ENCODE assay signal across 8 mouse cellular contexts in genomic region chr2:153422051-153422450, GRCm38 (mm10).
DNase-seq lines count a peak whose midpoint lies in the region; ATAC-seq and TF ChIP-seq lines count a peak whose summit lies in the region.

No protein-coding gene starts in this region.

- no peak overlapping the region for H3K9ac ChIP-seq in forebrain, embryonic 14.5 days (ENCODE audit: low read length)
- no peak overlapping the region for H3K9ac ChIP-seq in lung, embryonic 16.5 days (ENCODE audit: low read length)
- H3K9ac ChIP-seq in stomach, embryonic 14.5 days (replicated peaks; ENCODE audit: low read depth, low read length) = no peak overlapping the region
- H3K9ac ChIP-seq in liver, embryonic 12.5 days = no peak overlapping the region

- H3K27me3 ChIP-seq in forebrain, embryonic 14.5 days (replicated peaks; ENCODE audit: control insufficient read depth, insufficient read depth, low read length) = no peaks in the 10 kb centered on the region
- H3K27me3 ChIP-seq in lung, embryonic 16.5 days (ENCODE audit: control insufficient read depth, insufficient read depth, low read depth, low read length) = no peaks in the 10 kb centered on the region
- H3K27me3 ChIP-seq in stomach, embryonic 14.5 days (ENCODE audit: control insufficient read depth, insufficient read depth, low read length) = no peaks in the 10 kb centered on the region
- no peaks in the 10 kb centered on the region for H3K27me3 ChIP-seq in liver, embryonic 12.5 days (replicated peaks)

- H3K4me3 ChIP-seq in lung, adult 2 months (replicated peaks; ENCODE audit: extremely low read depth, low read depth, low read length) = no peak overlapping the region
- H3K4me3 ChIP-seq in forebrain, embryonic 14.5 days (ENCODE audit: low read depth, low read length) = no peak overlapping the region
- no peak overlapping the region for H3K4me3 ChIP-seq in lung, embryonic 16.5 days (ENCODE audit: low read length)
- no peak overlapping the region for H3K4me3 ChIP-seq in stomach, embryonic 14.5 days (ENCODE audit: low read depth, low read length)
- no peak overlapping the region for H3K4me3 ChIP-seq in liver, embryonic 12.5 days

- DNase-seq in lung, adult 18-20 months = peak; percentile 44 to 65
- DNase-seq in lung, adult 2 months = no peak
- peak; percentile 56 for DNase-seq in forebrain, embryonic 14.5 days (ENCODE audit: low spot score)
- DNase-seq in B cell, adult 2 months = no peak
- no peak for DNase-seq in heart, postnatal 14 days

- no peak for TF ChIP-seq CTCF in lung, adult 2 months (IDR thresholded peaks at IDR 0.05; ENCODE audit: insufficient read depth, low read length)

- TF ChIP-seq POLR2A in lung, adult 2 months (IDR thresholded peaks at IDR 0.05; ENCODE audit: borderline replicate concordance, extremely low read depth, low read depth, low read length) = no peak

- no peak overlapping the region for H3K4me2 ChIP-seq in forebrain, embryonic 14.5 days (ENCODE audit: low read length)
- no peak overlapping the region for H3K4me2 ChIP-seq in lung, embryonic 16.5 days (ENCODE audit: low read depth, low read length)
- no peak overlapping the region for H3K4me2 ChIP-seq in stomach, embryonic 14.5 days (replicated peaks; ENCODE audit: low read depth, low read length)
- no peak overlapping the region for H3K4me2 ChIP-seq in liver, embryonic 12.5 days

- 65% methylated on average over 5 of the region's 5 CpGs for WGBS in lung, adult 2 months
- 5% methylated on average over 5 of the region's 5 CpGs for WGBS in forebrain, embryonic 14.5 days
- 35% methylated on average over 5 of the region's 5 CpGs for WGBS in lung, embryonic 16.5 days
- 38% methylated on average over 5 of the region's 5 CpGs for WGBS in stomach, embryonic 14.5 days
- WGBS in liver, embryonic 12.5 days (ENCODE audit: insufficient replicate concordance) = 74% methylated on average over 5 of the region's 5 CpGs

- H3K36me3 ChIP-seq in forebrain, embryonic 14.5 days (ENCODE audit: control insufficient read depth, insufficient read depth, low read length) = peaks cover 53% of the 10 kb centered on the region
- peaks cover 15% of the 10 kb centered on the region for H3K36me3 ChIP-seq in lung, embryonic 16.5 days (ENCODE audit: control insufficient read depth, insufficient read depth, low read length)
- peaks cover 40% of the 10 kb centered on the region for H3K36me3 ChIP-seq in stomach, embryonic 14.5 days (ENCODE audit: control insufficient read depth, insufficient read depth, low read length)
- peaks cover 87% of the 10 kb centered on the region for H3K36me3 ChIP-seq in liver, embryonic 12.5 days

- peak; percentile 62 for ATAC-seq in forebrain, embryonic 14.5 days
- peak; percentile 75 for ATAC-seq in lung, embryonic 16.5 days (ENCODE audit: low read depth)
- peak; percentile 54; the same call in 1 of the 2 replicates for ATAC-seq in stomach, embryonic 14.5 days (ENCODE audit: insufficient number of reproducible peaks, insufficient read depth, low FRiP score, low read depth)
- no peak for ATAC-seq in liver, embryonic 12.5 days

- peaks cover 7% of the 10 kb centered on the region for H3K4me1 ChIP-seq in lung, adult 2 months (ENCODE audit: control insufficient read depth, insufficient read depth, low read length)
- H3K4me1 ChIP-seq in forebrain, embryonic 14.5 days (ENCODE audit: control insufficient read depth, insufficient read depth, low read length) = peaks cover 26% of the 10 kb centered on the region
- H3K4me1 ChIP-seq in lung, embryonic 16.5 days (replicated peaks; ENCODE audit: control insufficient read depth, insufficient read depth, low read length) = peaks cover 32% of the 10 kb centered on the region
- peaks cover 31% of the 10 kb centered on the region for H3K4me1 ChIP-seq in stomach, embryonic 14.5 days (ENCODE audit: control insufficient read depth, insufficient read depth, low read length)
- H3K4me1 ChIP-seq in liver, embryonic 12.5 days = peaks cover 44% of the 10 kb centered on the region

- H3K9me3 ChIP-seq in forebrain, embryonic 14.5 days (replicated peaks; ENCODE audit: control insufficient read depth, low read length) = no peaks in the 10 kb centered on the region
- H3K9me3 ChIP-seq in lung, embryonic 16.5 days (ENCODE audit: control insufficient read depth, low read length) = no peaks in the 10 kb centered on the region
- H3K9me3 ChIP-seq in stomach, embryonic 14.5 days (ENCODE audit: control insufficient read depth, low read depth, low read length) = no peaks in the 10 kb centered on the region
- H3K9me3 ChIP-seq in liver, embryonic 12.5 days (replicated peaks) = no peaks in the 10 kb centered on the region

- no peak overlapping the region for H3K27ac ChIP-seq in forebrain, embryonic 14.5 days (ENCODE audit: low read depth, low read length)
- no peak overlapping the region for H3K27ac ChIP-seq in lung, embryonic 16.5 days (ENCODE audit: low read length)
- no peak overlapping the region for H3K27ac ChIP-seq in stomach, embryonic 14.5 days (ENCODE audit: low read length)
- no peak overlapping the region for H3K27ac ChIP-seq in liver, embryonic 12.5 days

- intact Hi-C loops in heart, postnatal 14 days (cut with DNase I) = no loop called here

Comparison
In these comparisons a context has a peak if more than half of its experiments do, and no peak if none do; other contexts are left out.
1. DNase-seq: peak in lung, adult 18-20 months (2 of 2) and forebrain, embryonic 14.5 days (single experiment); none in lung, adult 2 months (single experiment), B cell, adult 2 months (0 of 2) and heart, postnatal 14 days (0 of 2).